Mouse (Mus musculus) testis, postnatal 14 days (tissue): ENCODE measurements around the gene Ndufb6.
"Not testable (repeated sequence)": the region's sequence is repeated elsewhere in the genome, so short reads cannot be mapped to it uniquely, and the experiment has no call there.

ENCODE experiments used
- DNase-seq: peaks from one replicate; pipeline ENCODE4 v3.0.0; 2021; ENCODE audit warnings: low spot score

Gene Ndufb6

GRCm38 (mm10) chr4:40279276-40279900, at the start of gene Ndufb6:
Ndufb6 (minus strand) TSS chr4:40279421.
- DNase-seq, result peak; percentile 95

- DNase-seq, result no peak
These were observed 47.9 kb upstream of the Ndufb6 start for GRCm38 (mm10) chr4:40327161-40327560.

GRCm38 (mm10) chr4:40324620-40325019, 45.4 kb upstream of the Ndufb6 start:
- no peak for DNase-seq

- DNase-seq, result no peak
These were observed 38.2 kb upstream of the Ndufb6 start for GRCm38 (mm10) chr4:40317404-40317803.

- DNase-seq, result no peak
These were observed 33.8 kb upstream of the Ndufb6 start for GRCm38 (mm10) chr4:40313026-40313425.

- DNase-seq, result no peak
These were observed 33.0 kb upstream of the Ndufb6 start for GRCm38 (mm10) chr4:40312213-40312612.

GRCm38 (mm10) chr4:40310796-40311383, 31.7 kb upstream of the Ndufb6 start:
- no peak for DNase-seq

- DNase-seq, result no peak
These were observed 30.5 kb upstream of the Ndufb6 start for GRCm38 (mm10) chr4:40309682-40310081.

GRCm38 (mm10) chr4:40302445-40303125, 23.4 kb upstream of the Ndufb6 start:
- no peak for DNase-seq

- DNase-seq, result peak; percentile 72
These were observed 22.0 kb upstream of the Ndufb6 start for GRCm38 (mm10) chr4:40301076-40301789.

- DNase-seq, result peak; percentile 50
These were observed 19.9 kb upstream of the Ndufb6 start for GRCm38 (mm10) chr4:40299169-40299568.

- DNase-seq, result not testable (repeated sequence)
These were observed 12.3 kb upstream of the Ndufb6 start for GRCm38 (mm10) chr4:40291511-40291910.

GRCm38 (mm10) chr4:40289046-40289445, 9.8 kb upstream of the Ndufb6 start:
- no peak for DNase-seq

GRCm38 (mm10) chr4:40287415-40287814, 8.2 kb upstream of the Ndufb6 start:
- DNase-seq, result no peak

- no peak for DNase-seq
These were observed 6.4 kb upstream of the Ndufb6 start for GRCm38 (mm10) chr4:40285582-40285981.

- DNase-seq, result no peak
These were observed 343 bp downstream of the Ndufb6 start for GRCm38 (mm10) chr4:40278880-40279275.

GRCm38 (mm10) chr4:40269430-40270032, 9.7 kb downstream of the Ndufb6 start, which contains the start of the genes Smim27 and Topors:
Smim27 (plus strand) TSS chr4:40269579.
Topors (minus strand) TSS chr4:40269850.
- DNase-seq, result peak; percentile 94

GRCm38 (mm10) chr4:40268835-40269234, 10.4 kb downstream of the Ndufb6 start:
- DNase-seq, result no peak

GRCm38 (mm10) chr4:40268204-40268813, 10.9 kb downstream of the Ndufb6 start:
- peak; percentile 93 for DNase-seq

GRCm38 (mm10) chr4:40267681-40268080, 11.5 kb downstream of the Ndufb6 start:
- DNase-seq, result no peak

GRCm38 (mm10) chr4:40264321-40264720, 14.9 kb downstream of the Ndufb6 start:
- no peak for DNase-seq
